Mouse (Mus musculus) Patski (cell line): Measurements from ENCODE around the gene Fkbp7. TPM values are rescaled to one million over a fixed set of nuclear protein-coding genes. Genes with fewer than 3 reads are reported as not detected.

Source experiments
- ATAC-seq: fragments of 100-300 bp; one replicate; pipeline ENCODE4 v1.8.0; 2021
- CTCF ChIA-PET: fragments of 350-600 bp; sonication (Branson Sonifier 250); formaldehyde crosslinking; loops from one replicate; lab custom pipeline; 2022; ENCODE audit warnings: inconsistent platforms; lab: Charles Lee
- POLR2A ChIA-PET: fragments of 350-600 bp; sonication (Branson Sonifier 250); formaldehyde crosslinking; loops from one replicate; lab custom pipeline; 2022; ENCODE audit warnings: antibody characterized with exemption, inconsistent platforms; lab: Charles Lee
- DNase-seq: peaks from one replicate; pipeline ENCODE4 v3.0.0-alpha.2; 2011; ENCODE audit warnings: low read depth, low spot score
- H3K27me3 ChIP-seq: fragments of 371-371 bp; one replicate; pipeline ENCODE4 v1.5.1; 2021
- CTCF ChIP-seq: fragments of 100-300 bp; IDR thresholded peaks from one replicate; pipeline ENCODE4 v1.5.1; 2021
- in situ Hi-C: fragments of 300-500 bp; cut with MboI; formaldehyde crosslinking; loops from 3 replicates; pipeline ENCODE4 v1.11.1; 2018; ENCODE audit warnings: low pct_unique_long_range_greater_than_20kb, mixed read lengths
- polyA plus RNA-seq: library from polyadenylated mRNA; unstranded; gene quantifications from one replicate; pipeline ENCODE4 v1.2.3, GENCODE M21; 2021

Gene Fkbp7
- polyA plus RNA-seq, 1 experiment from 2014 or later = 37.3 TPM

GRCm38 (mm10) chr2:76687608-76688007 is 14.7 kb upstream of the Fkbp7 start:
- ATAC-seq = no peak

GRCm38 (mm10) chr2:76686986-76687385 is 14.1 kb upstream of the Fkbp7 start:
- H3K27me3 ChIP-seq = no peaks in the 10 kb centered on the region
- no peak for DNase-seq
- TF ChIP-seq CTCF = no peak
- ChIA-PET CTCF (interaction anchor here (1.6 kb wide), 1 partner anchor 14 kb away, joined by 5 read pairs; no protein-coding TSS in a partner anchor), POLR2A (no interaction called here)
- in situ Hi-C loops = no loop called here
- no peak for ATAC-seq

More at GRCm38 (mm10) chr2:76687608-76688007, 14.7 kb upstream of the Fkbp7 start:
- H3K27me3 ChIP-seq = no peaks in the 10 kb centered on the region
- no peak for TF ChIP-seq CTCF
- DNase-seq = no peak
- POLR2A ChIA-PET = interaction anchor here (1.7 kb wide), 1 partner anchor 9 kb away, joined by 4 read pairs; no protein-coding TSS in a partner anchor
- CTCF ChIA-PET = interaction anchor here (1.6 kb wide), 1 partner anchor 14 kb away, joined by 5 read pairs; no protein-coding TSS in a partner anchor
- in situ Hi-C loops = no loop called here

- no peak for DNase-seq
- POLR2A ChIA-PET = no interaction called here
- in situ Hi-C loops = no loop called here
- CTCF ChIA-PET = interaction anchor here (1.7 kb wide), 1 partner anchor 8 kb away, joined by 4 read pairs; no protein-coding TSS in a partner anchor
- ATAC-seq = peak; percentile 31
- H3K27me3 ChIP-seq = no peaks in the 10 kb centered on the region
- TF ChIP-seq CTCF = no peak
These were observed 9.4 kb upstream of the Fkbp7 start for GRCm38 (mm10) chr2:76682301-76682700.

GRCm38 (mm10) chr2:76676401-76677226 is 3.7 kb upstream of the Fkbp7 start:
- no peak for TF ChIP-seq CTCF
- POLR2A ChIA-PET = interaction anchor here (0.9 kb wide), 1 partner anchor 15 kb away, joined by 6 read pairs; no protein-coding TSS in a partner anchor
- H3K27me3 ChIP-seq = no peaks in the 10 kb centered on the region
- peak; percentile 32 for ATAC-seq
- CTCF ChIA-PET = interaction anchor here (1.0 to 1.9 kb wide), 2 partner anchors 9 to 12 kb away, joined by 3 to 5 read pairs; no protein-coding TSS in a partner anchor
- in situ Hi-C loops = no loop called here
- no peak for DNase-seq

GRCm38 (mm10) chr2:76675949-76676348 is 3.0 kb upstream of the Fkbp7 start:
- DNase-seq (no peak), ATAC-seq (no peak)
- no peaks in the 10 kb centered on the region for H3K27me3 ChIP-seq
- in situ Hi-C loops = no loop called here
- POLR2A ChIA-PET = interaction anchor here (0.9 kb wide), 1 partner anchor 14 kb away, joined by 6 read pairs; no protein-coding TSS in a partner anchor
- TF ChIP-seq CTCF = no peak
- CTCF ChIA-PET = interaction anchor here (1.9 kb wide), 1 partner anchor 10 kb away, joined by 5 read pairs; no protein-coding TSS in a partner anchor

GRCm38 (mm10) chr2:76675451-76675850 is 2.5 kb upstream of the Fkbp7 start:
- CTCF ChIA-PET = no interaction called here
- POLR2A ChIA-PET = interaction anchor here (0.9 kb wide), 1 partner anchor 14 kb away, joined by 6 read pairs; no protein-coding TSS in a partner anchor
- no peaks in the 10 kb centered on the region for H3K27me3 ChIP-seq
- in situ Hi-C loops = no loop called here
- TF ChIP-seq CTCF = no peak
- ATAC-seq = peak; percentile 22
- DNase-seq = no peak

GRCm38 (mm10) chr2:76674725-76675427 is 2.0 kb upstream of the Fkbp7 start, which contains the start of gene Plekha3:
Plekha3 (plus strand) TSS chr2:76675281.
- POLR2A ChIA-PET = no interaction called here
- TF ChIP-seq CTCF = no peak

GRCm38 (mm10) chr2:76673472-76674081 is 661 bp upstream of the Fkbp7 start:
- ATAC-seq = no peak
- ChIA-PET POLR2A (no interaction called here), CTCF (interaction anchor here (0.8 to 1.1 kb wide), 3 partner anchors 10 to 307 kb away, joined by 3 read pairs; no protein-coding TSS in a partner anchor)

More at GRCm38 (mm10) chr2:76674725-76675427, 2.0 kb upstream of the Fkbp7 start, which contains the start of gene Plekha3:
- CTCF ChIA-PET = interaction anchor here (1.1 kb wide), 1 partner anchor 8 kb away, joined by 3 read pairs; no protein-coding TSS in a partner anchor
- in situ Hi-C loops = no loop called here
- DNase-seq = no peak
- no peaks in the 10 kb centered on the region for H3K27me3 ChIP-seq
- ATAC-seq = peak; percentile 72

GRCm38 (mm10) chr2:76672134-76672745 is 676 bp downstream of the Fkbp7 start:
- no peak for DNase-seq
- no peaks in the 10 kb centered on the region for H3K27me3 ChIP-seq
- in situ Hi-C loops = no loop called here
- ChIA-PET CTCF (interaction anchor here (1.2 kb wide), 2 partner anchors 16 to 305 kb away, joined by 3 to 4 read pairs; no protein-coding TSS in a partner anchor), POLR2A (no interaction called here)
- no peak for ATAC-seq
- no peak for TF ChIP-seq CTCF

More at GRCm38 (mm10) chr2:76673472-76674081, 661 bp upstream of the Fkbp7 start:
- no peaks in the 10 kb centered on the region for H3K27me3 ChIP-seq
- no peak for DNase-seq
- in situ Hi-C loops = no loop called here
- TF ChIP-seq CTCF = peak; percentile 61
